15 mouse cellular contexts compared by ENCODE assay signal in genomic region chr6:145401140-145401539, GRCm38 (mm10).
DNase-seq lines count a peak whose midpoint lies in the region; ATAC-seq and TF ChIP-seq lines count a peak whose summit lies in the region.
"Had no signal": no experiment of that assay in that cellular context is flagged by ENCODE, and none has a peak within 500 bp of the region (broad histone marks: within the 10 kb centered on the region; RNA-seq: fewer than 3 reads in every experiment).

No protein-coding gene starts in this region.

- peaks cover 10% of the 10 kb centered on the region for H3K4me1 ChIP-seq in intestine, embryonic 14.5 days (replicated peaks; ENCODE audit: control insufficient read depth, insufficient read depth, low read length)
- H3K4me1 ChIP-seq in intestine, postnatal 0 days (replicated peaks; ENCODE audit: control insufficient read depth, insufficient read depth, low read length): 0 out of 2 replicates have a peak, but pooled peaks cover 2% of the 10 kb centered on the region
- peaks cover 0 to 27% of the 10 kb centered on the region in 2 experiments; a peak in 2 of 4 replicates for H3K4me1 ChIP-seq in CH12.LX (ENCODE audit: control insufficient read depth in 1 of 2, insufficient read depth in 2 of 2)
- H3K4me1 ChIP-seq: hindbrain, embryonic 13.5 days had no signal

- TF ChIP-seq CTCF in intestine, postnatal 0 days (IDR thresholded peaks at IDR 0.05; ENCODE audit: low read depth): no peak
- no peak for TF ChIP-seq CTCF in CH12.LX (conservative IDR thresholded peaks at IDR 0.05 in 1 of 2, IDR thresholded peaks at IDR 0.05 in 1 of 2; ENCODE audit: low read depth in 2 of 2, low read length in 2 of 2)

- ATAC-seq in intestine, embryonic 14.5 days (replicated peaks; ENCODE audit: low FRiP score, low TSS enrichment, low read depth): peak; percentile 80; the same call in 1 of the 2 replicates
- no peak for ATAC-seq in intestine, postnatal 0 days

- H3K27ac ChIP-seq in intestine, embryonic 14.5 days (ENCODE audit: low read depth): no peak overlapping the region
- H3K27ac ChIP-seq in intestine, postnatal 0 days (ENCODE audit: low read depth, low read length): no peak overlapping the region
- H3K27ac ChIP-seq in CH12.LX (ENCODE audit: insufficient read depth, low read depth): no peak overlapping the region
- H3K27ac ChIP-seq: hindbrain, embryonic 13.5 days; neural tube, embryonic 12.5 days; stomach, embryonic 15.5 days had no signal

- no peak for TF ChIP-seq EP300 in CH12.LX (IDR thresholded peaks at IDR 0.05; ENCODE audit: low read length)

- no peaks in the 10 kb centered on the region for H3K36me3 ChIP-seq in intestine, embryonic 14.5 days (ENCODE audit: control insufficient read depth, insufficient read depth, low read length)
- H3K36me3 ChIP-seq in intestine, postnatal 0 days (ENCODE audit: control insufficient read depth, insufficient read depth): no peaks in the 10 kb centered on the region
- H3K36me3 ChIP-seq in CH12.LX (replicated peaks in 1 of 2; ENCODE audit: control insufficient read depth in 1 of 2, insufficient read depth in 1 of 2, low read length in 1 of 2): no peaks in the 10 kb centered on the region
- H3K36me3 ChIP-seq: hindbrain, embryonic 13.5 days; neural tube, embryonic 12.5 days; stomach, embryonic 15.5 days had no signal

- no peak overlapping the region for H3K9ac ChIP-seq in intestine, embryonic 14.5 days (ENCODE audit: low read length)
- no peak overlapping the region for H3K9ac ChIP-seq in intestine, postnatal 0 days (ENCODE audit: low read depth, low read length)
- no peak overlapping the region for H3K9ac ChIP-seq in CH12.LX (ENCODE audit: insufficient read depth, low read depth)
- H3K9ac ChIP-seq: hindbrain, embryonic 13.5 days; neural tube, embryonic 12.5 days; stomach, embryonic 15.5 days had no signal

- no peaks in the 10 kb centered on the region for H3K79me2 ChIP-seq in CH12.LX (replicated peaks; ENCODE audit: control insufficient read depth, extremely low read depth, insufficient read depth, poor library complexity, severe bottlenecking)

- no peak for TF ChIP-seq POLR2A in CH12.LX (IDR thresholded peaks at IDR 0.05; ENCODE audit: low read depth, low read length)

- in situ Hi-C loops in CH12.LX (cut with MboI; ENCODE audit: low pct_ligation_motif_present, low pct_unique_long_range_greater_than_20kb, low sequenced_read_pairs): no loop called here

- no peak overlapping the region for H3K4me3 ChIP-seq in intestine, embryonic 14.5 days (ENCODE audit: low read depth, low read length)
- no peak overlapping the region for H3K4me3 ChIP-seq in intestine, postnatal 0 days (ENCODE audit: low read depth, low read length)
- H3K4me3 ChIP-seq in CH12.LX (replicated peaks in 1 of 3; ENCODE audit: low read depth in 2 of 3, low read length in 2 of 3, poor library complexity in 1 of 3): no peak overlapping the region
- H3K4me3 ChIP-seq: hindbrain, embryonic 13.5 days; neural tube, embryonic 12.5 days; stomach, embryonic 15.5 days had no signal

- no peak overlapping the region for H3K4me2 ChIP-seq in intestine, embryonic 14.5 days (ENCODE audit: low read length)
- H3K4me2 ChIP-seq in intestine, postnatal 0 days (replicated peaks; ENCODE audit: low read depth): no peak overlapping the region
- no peak overlapping the region for H3K4me2 ChIP-seq in CH12.LX (ENCODE audit: insufficient read depth, low read depth, poor library complexity, severe bottlenecking)
- H3K4me2 ChIP-seq: heart, embryonic 11.5 days; hindbrain, embryonic 13.5 days; neural tube, embryonic 12.5 days; stomach, embryonic 15.5 days had no signal

- dilution Hi-C loops in CH12.LX (cut with MboI; ENCODE audit: extremely low pct_ligation_motif_present, extremely low pct_unique_long_range_greater_than_20kb, low sequenced_read_pairs): no loop called here

- DNase-seq in intestine, embryonic 14.5 days (ENCODE audit: low spot score): no peak
- peak; percentile 44 for DNase-seq in CH12.LX (ENCODE audit: extremely low read depth)
- peak; percentile 45 for DNase-seq in embryo, embryonic 10.5 days (ENCODE audit: low spot score)
- DNase-seq in kidney, postnatal 14 days: peak; percentile 64
- DNase-seq in ovary, postnatal 10 days (ENCODE audit: low spot score): no peak
- no peak for DNase-seq in spleen, adult 12 weeks (ENCODE audit: low spot score)
- DNase-seq: cerebellum, adult 9-10 months; liver; lung, postnatal 14 days; midbrain, embryonic 14.5 days had no signal

- no peak for TF ChIP-seq RAD21 in CH12.LX (IDR thresholded peaks at IDR 0.05; ENCODE audit: low read depth, low read length)

- 18% methylated on average over 4 of the region's 4 CpGs for WGBS in intestine, embryonic 14.5 days
- WGBS in intestine, postnatal 0 days: 9% methylated on average over 4 of the region's 4 CpGs

- H3K27me3 ChIP-seq in intestine, embryonic 14.5 days (replicated peaks; ENCODE audit: control insufficient read depth, insufficient read depth, low read length): no peaks in the 10 kb centered on the region
- no peaks in the 10 kb centered on the region for H3K27me3 ChIP-seq in intestine, postnatal 0 days (replicated peaks; ENCODE audit: control insufficient read depth, insufficient read depth, low read length)
- H3K27me3 ChIP-seq in CH12.LX (replicated peaks): no peaks in the 10 kb centered on the region
- H3K27me3 ChIP-seq: neural tube, embryonic 12.5 days; stomach, embryonic 15.5 days had no signal

- no peaks in the 10 kb centered on the region for H3K9me3 ChIP-seq in intestine, embryonic 14.5 days (ENCODE audit: control insufficient read depth, low read length)
- H3K9me3 ChIP-seq in intestine, postnatal 0 days (ENCODE audit: control insufficient read depth): no peaks in the 10 kb centered on the region
- H3K9me3 ChIP-seq in CH12.LX (replicated peaks; ENCODE audit: low read length): no peaks in the 10 kb centered on the region
- H3K9me3 ChIP-seq: hindbrain, embryonic 13.5 days; neural tube, embryonic 12.5 days; stomach, embryonic 15.5 days had no signal

TF ChIP-seq in CH12.LX, 34 proteins besides CTCF, POLR2A, EP300 and RAD21:
- TF ChIP-seq CHD2 (IDR thresholded peaks at IDR 0.05; ENCODE audit: low read length) (no peak), JUND (conservative IDR thresholded peaks at IDR 0.05; ENCODE audit: low read depth, low read length) (no peak), MEF2A (IDR thresholded peaks at IDR 0.05; ENCODE audit: borderline replicate concordance, low read depth, low read length) (no peak), KAT2A (IDR thresholded peaks at IDR 0.05; ENCODE audit: insufficient replicate concordance, low read length) (no peak), MAX (IDR thresholded peaks at IDR 0.05; ENCODE audit: low read length) (no peak), SMC3 (IDR thresholded peaks at IDR 0.05; ENCODE audit: low read depth, low read length) (no peak), UBTF (IDR thresholded peaks at IDR 0.05; ENCODE audit: low read depth, low read length) (no peak), SIN3A (IDR thresholded peaks at IDR 0.05; ENCODE audit: low read length) (no peak), GABPA (IDR thresholded peaks at IDR 0.05; ENCODE audit: insufficient replicate concordance, low read depth, low read length) (no peak), TBP (conservative IDR thresholded peaks at IDR 0.05; ENCODE audit: low read depth, low read length) (no peak), USF2 (conservative IDR thresholded peaks at IDR 0.05; ENCODE audit: low read depth, low read length) (no peak), ETS1 (conservative IDR thresholded peaks at IDR 0.05; ENCODE audit: low read depth, low read length) (no peak), ELF1 (IDR thresholded peaks at IDR 0.05; ENCODE audit: low read depth, low read length) (no peak)
TF ChIP-seq in CH12.LX: peak in this region for 0.

Comparison
In these comparisons a context has a peak if more than half of its experiments do, and no peak if none do; other contexts are left out.
1. DNase-seq: peak in CH12.LX (single experiment), embryo, embryonic 10.5 days (single experiment) and kidney, postnatal 14 days (single experiment); none in intestine, embryonic 14.5 days (single experiment), ovary, postnatal 10 days (single experiment) and spleen, adult 12 weeks (single experiment).